Mouse (Mus musculus) G1E (cell line): ENCODE data around the gene Gm884.

Experiments
- CTCF ChIP-seq: IDR thresholded peaks from 2 replicates; pipeline ENCODE4 v1.5.1; 2012; ENCODE audit warnings: low read depth, low read length, inconsistent platforms, mixed read lengths
- GATA1 ChIP-seq: IDR thresholded peaks from 2 replicates; pipeline ENCODE4 v1.6.1; 2012; ENCODE audit warnings: borderline replicate concordance, low read length, inconsistent platforms, mixed read lengths

DNA sequence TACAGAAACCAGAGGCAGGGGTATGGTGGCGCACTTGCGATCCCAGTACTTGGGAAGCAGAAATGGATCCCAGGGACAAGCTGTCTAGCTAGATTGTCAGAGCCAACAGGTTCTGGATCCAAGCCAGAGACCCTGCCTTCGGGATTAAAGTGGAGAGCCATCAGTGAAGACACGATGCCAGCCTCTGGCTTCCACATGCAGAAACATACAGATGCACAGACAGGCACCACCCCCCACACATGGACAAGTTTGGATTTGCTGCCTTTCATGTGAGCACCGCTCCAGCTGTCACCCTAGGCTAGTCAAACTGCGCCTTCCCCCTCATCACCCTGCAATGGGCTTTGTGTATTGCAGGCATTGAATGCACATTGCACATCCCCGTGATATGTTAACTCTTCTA, 37.2 kb upstream of the Gm884 start:
- TF ChIP-seq CTCF = no peak
- no peak for TF ChIP-seq GATA1
